Mouse (Mus musculus): Measurements from ENCODE around the gene Cdh24. TPM values are rescaled to one million over a fixed set of nuclear protein-coding genes. Genes with fewer than 3 reads are reported as not detected.
A peak's percentile ranks its signal among the peaks of the same experiment; 100 is the strongest.

The Cdh24 gene
- polyA plus RNA-seq, 2 experiments = 0.13 to 1.4 TPM

DNA sequence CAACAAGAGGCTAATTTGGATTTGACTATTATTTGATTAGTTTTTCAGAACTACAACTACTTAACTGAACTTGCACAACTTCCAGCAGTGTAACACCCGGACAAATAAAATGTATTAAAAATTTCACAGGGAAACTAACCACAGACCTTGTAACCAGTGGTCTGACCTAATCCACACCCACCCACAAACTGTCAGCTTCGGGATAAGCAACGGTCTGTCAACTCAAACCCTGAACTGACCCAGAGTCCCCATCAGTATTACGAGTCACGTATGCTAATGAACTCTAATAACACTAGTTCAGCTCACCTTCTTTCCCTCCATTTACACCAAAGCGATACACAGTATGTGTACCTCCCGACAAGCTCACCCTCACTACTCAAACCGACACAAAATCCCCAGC, 44.3 kb upstream of the Cdh24 start:
- no peaks in the 10 kb centered on the region for H3K9me3 ChIP-seq (ENCODE audit: control insufficient read depth, low read length)
- DNase-seq (ENCODE audit: low read depth in 3 of 3, low spot score in 3 of 3) (no peak), ATAC-seq (ENCODE audit: insufficient read depth) (peak; percentile 6; the same call in 1 of the 2 replicates)
- peaks cover 36% of the 10 kb centered on the region for H3K36me3 ChIP-seq (replicated peaks; ENCODE audit: control insufficient read depth, insufficient read depth, low read depth)
- H3K27me3 ChIP-seq (ENCODE audit: control insufficient read depth, insufficient read depth, low read length) = no peaks in the 10 kb centered on the region
- peak overlapping the region; percentile 89 for H3K27ac ChIP-seq
- peak overlapping the region; percentile 67 to 85 for H3K4me3 ChIP-seq (ENCODE audit: insufficient read depth in 1 of 2, low read depth in 2 of 2, low read length in 2 of 2)
- peak overlapping the region; percentile 96 for H3K4me2 ChIP-seq (ENCODE audit: low read depth)
- H3K9ac ChIP-seq (replicated peaks) = peak overlapping the region; percentile 90
- 1% methylated on average over 8 of the region's 8 CpGs for WGBS (ENCODE audit: insufficient replicate concordance)
- TF ChIP-seq CTCF (IDR thresholded peaks at IDR 0.05; ENCODE audit: low read depth) = no peak
- TF ChIP-seq EP300 (IDR thresholded peaks at IDR 0.05; ENCODE audit: low read depth) = no peak
- H3K4me1 ChIP-seq (replicated peaks; ENCODE audit: control insufficient read depth in 2 of 2, insufficient read depth in 2 of 2, low read length in 1 of 2) = peaks cover 10 to 16% of the 10 kb centered on the region in 2 experiments

DNA sequence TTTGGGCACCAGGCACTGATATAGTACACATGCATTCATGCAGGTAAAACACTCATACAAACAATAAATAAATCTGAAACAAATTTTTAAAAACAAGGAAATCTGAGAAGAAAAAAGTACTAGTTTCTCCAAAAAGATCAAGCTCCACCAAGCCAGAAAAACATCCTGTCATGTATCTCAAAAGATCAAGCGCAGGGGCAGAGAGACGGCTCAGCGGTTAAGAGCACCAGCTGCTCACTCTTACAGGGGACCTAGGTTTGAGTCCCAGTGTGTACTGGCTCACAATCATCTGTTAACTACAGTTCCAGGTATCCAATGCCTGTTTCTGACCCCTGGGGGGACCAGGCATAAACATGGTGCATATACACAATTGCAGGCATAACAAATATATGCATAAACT, 41.2 kb upstream of the Cdh24 start:
- no peak overlapping the region for H3K4me3 ChIP-seq (ENCODE audit: insufficient read depth in 1 of 2, low read depth in 2 of 2, low read length in 2 of 2)
- no peak overlapping the region for H3K27ac ChIP-seq
- WGBS (ENCODE audit: insufficient replicate concordance) = 76% methylated on average over 3 of the region's 3 CpGs
- no peak for DNase-seq (ENCODE audit: low read depth in 3 of 3, low spot score in 3 of 3)
- no peaks in the 10 kb centered on the region for H3K27me3 ChIP-seq (ENCODE audit: control insufficient read depth, insufficient read depth, low read length)
- peaks cover 2 to 8% of the 10 kb centered on the region in 2 experiments; a peak in 3 of 4 replicates for H3K4me1 ChIP-seq (replicated peaks; ENCODE audit: control insufficient read depth in 2 of 2, insufficient read depth in 2 of 2, low read length in 1 of 2)
- no peak overlapping the region for H3K4me2 ChIP-seq (ENCODE audit: low read depth)
- no peak overlapping the region for H3K9ac ChIP-seq (replicated peaks)
- no peaks in the 10 kb centered on the region for H3K9me3 ChIP-seq (ENCODE audit: control insufficient read depth, low read length)
- no peak for ATAC-seq (ENCODE audit: insufficient read depth)
- H3K36me3 ChIP-seq (replicated peaks; ENCODE audit: control insufficient read depth, insufficient read depth, low read depth) = peaks cover 47% of the 10 kb centered on the region
- no peak for TF ChIP-seq CTCF (IDR thresholded peaks at IDR 0.05; ENCODE audit: low read depth)
- TF ChIP-seq EP300 (IDR thresholded peaks at IDR 0.05; ENCODE audit: low read depth) = no peak

DNA sequence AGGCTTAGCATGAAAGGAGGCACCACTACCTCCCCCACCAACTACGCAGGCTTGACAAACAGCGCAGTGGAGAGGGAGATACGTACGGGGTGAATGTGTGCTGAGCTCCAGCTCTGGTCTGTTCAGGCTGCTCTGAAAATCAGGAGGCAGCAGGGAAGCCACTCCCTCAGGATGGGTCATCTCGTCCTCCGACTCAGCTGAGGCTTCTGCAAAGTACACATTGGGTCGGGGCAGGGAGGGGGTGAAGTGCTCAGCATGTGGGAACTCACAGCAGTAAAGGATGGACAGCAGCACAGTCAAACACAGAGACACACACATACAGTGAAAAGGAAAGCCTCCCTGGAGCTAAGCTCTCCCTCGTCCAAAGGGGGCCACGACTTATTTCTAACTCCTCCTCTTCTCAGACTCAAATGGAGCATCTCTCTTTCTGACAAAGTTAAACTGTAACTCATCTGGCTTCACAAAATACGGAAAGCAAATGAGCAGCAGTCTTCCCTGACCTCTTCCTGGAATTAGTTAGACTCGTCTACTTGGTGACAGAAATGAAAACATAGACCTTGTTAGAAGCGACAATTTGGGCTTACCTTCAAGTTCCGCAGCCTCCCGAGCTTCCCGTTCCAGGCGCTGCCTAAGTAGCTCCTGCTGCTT, 37.6 kb upstream of the Cdh24 start:
- ATAC-seq (ENCODE audit: insufficient read depth) = peak; percentile 43; the same call in 1 of the 2 replicates
- no peaks in the 10 kb centered on the region for H3K9me3 ChIP-seq (ENCODE audit: control insufficient read depth, low read length)
- H3K27me3 ChIP-seq (ENCODE audit: control insufficient read depth, insufficient read depth, low read length) = no peaks in the 10 kb centered on the region
- H3K4me2 ChIP-seq (ENCODE audit: low read depth) = peak overlapping the region; percentile 18; the same call in 1 of the 2 replicates
- 81% methylated on average over 16 of the region's 16 CpGs for WGBS (ENCODE audit: insufficient replicate concordance)
- H3K4me3 ChIP-seq (ENCODE audit: insufficient read depth in 1 of 2, low read depth in 2 of 2, low read length in 2 of 2) = no peak overlapping the region
- no peak overlapping the region for H3K9ac ChIP-seq (replicated peaks)
- TF ChIP-seq CTCF (IDR thresholded peaks at IDR 0.05; ENCODE audit: low read depth) (no peak), EP300 (IDR thresholded peaks at IDR 0.05; ENCODE audit: low read depth) (no peak)
- no peak overlapping the region for H3K27ac ChIP-seq
- no peak for DNase-seq (ENCODE audit: low read depth in 3 of 3, low spot score in 3 of 3)
- peaks cover 2 to 8% of the 10 kb centered on the region in 2 experiments; a peak in 3 of 4 replicates for H3K4me1 ChIP-seq (replicated peaks; ENCODE audit: control insufficient read depth in 2 of 2, insufficient read depth in 2 of 2, low read length in 1 of 2)
- H3K36me3 ChIP-seq (replicated peaks; ENCODE audit: control insufficient read depth, insufficient read depth, low read depth) = peaks cover 70% of the 10 kb centered on the region

DNA sequence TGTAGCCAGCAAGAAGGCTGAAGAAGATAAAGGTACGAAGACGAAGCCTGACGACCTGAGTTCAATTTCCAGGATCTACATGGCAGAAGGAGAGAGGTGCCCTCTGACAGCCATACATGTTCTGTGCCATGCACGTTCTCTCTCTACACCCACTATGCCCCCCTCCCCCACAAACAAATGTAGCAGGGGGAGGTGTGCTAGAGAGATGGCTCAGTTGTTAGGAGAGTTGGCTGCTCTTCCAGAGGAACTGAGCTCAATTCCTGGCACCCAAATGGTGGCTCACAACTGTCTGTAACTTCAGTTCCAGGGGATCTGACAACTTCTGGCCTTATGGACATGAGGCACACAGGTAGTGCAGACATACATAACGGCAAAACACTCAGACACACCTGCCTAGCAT, 35.1 kb upstream of the Cdh24 start:
- no peaks in the 10 kb centered on the region for H3K27me3 ChIP-seq (ENCODE audit: control insufficient read depth, insufficient read depth, low read length)
- no peak overlapping the region for H3K4me3 ChIP-seq (ENCODE audit: insufficient read depth in 1 of 2, low read depth in 2 of 2, low read length in 2 of 2)
- H3K4me1 ChIP-seq (replicated peaks; ENCODE audit: control insufficient read depth in 2 of 2, insufficient read depth in 2 of 2, low read length in 1 of 2) = no peaks in the 10 kb centered on the region
- TF ChIP-seq CTCF (IDR thresholded peaks at IDR 0.05; ENCODE audit: low read depth) (no peak), EP300 (IDR thresholded peaks at IDR 0.05; ENCODE audit: low read depth) (no peak)
- no peak for ATAC-seq (ENCODE audit: insufficient read depth)
- H3K9ac ChIP-seq (replicated peaks) = no peak overlapping the region
- no peak overlapping the region for H3K27ac ChIP-seq
- H3K36me3 ChIP-seq (replicated peaks; ENCODE audit: control insufficient read depth, insufficient read depth, low read depth) = peaks cover 67% of the 10 kb centered on the region
- H3K9me3 ChIP-seq (ENCODE audit: control insufficient read depth, low read length) = no peaks in the 10 kb centered on the region
- no peak for DNase-seq (ENCODE audit: low read depth in 3 of 3, low spot score in 3 of 3)
- no peak overlapping the region for H3K4me2 ChIP-seq (ENCODE audit: low read depth)
- WGBS (ENCODE audit: insufficient replicate concordance) = 79% methylated on average over 5 of the region's 5 CpGs

DNA sequence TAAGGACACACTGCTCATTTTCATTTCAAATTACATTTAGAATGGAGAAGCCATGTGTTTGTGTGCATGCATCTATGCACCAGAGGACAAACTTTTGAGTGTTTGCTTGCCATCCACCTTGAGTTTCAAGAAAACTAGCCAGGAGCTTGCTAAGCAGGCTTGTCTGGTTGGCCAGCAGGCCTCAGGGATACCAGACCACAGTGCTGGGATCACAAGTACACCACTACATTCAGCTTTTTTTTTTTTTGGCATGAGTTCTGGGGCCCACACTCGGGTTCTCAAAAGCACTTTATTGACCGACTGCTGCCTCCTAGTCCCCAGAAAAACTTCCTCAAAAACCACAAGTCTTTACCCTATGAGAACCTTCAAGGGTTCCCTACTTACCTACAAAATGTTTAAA, 33.2 kb upstream of the Cdh24 start:
- 52% methylated on average over 2 of the region's 2 CpGs for WGBS (ENCODE audit: insufficient replicate concordance)
- Histone ChIP-seq H3K27ac (no peak overlapping the region), H3K4me2 (ENCODE audit: low read depth) (no peak overlapping the region), H3K9me3 (ENCODE audit: control insufficient read depth, low read length) (no peaks in the 10 kb centered on the region), H3K4me3 (ENCODE audit: insufficient read depth in 1 of 2, low read depth in 2 of 2, low read length in 2 of 2) (no peak overlapping the region), H3K27me3 (ENCODE audit: control insufficient read depth, insufficient read depth, low read length) (no peaks in the 10 kb centered on the region), H3K9ac (replicated peaks) (no peak overlapping the region), H3K36me3 (replicated peaks; ENCODE audit: control insufficient read depth, insufficient read depth, low read depth) (peaks cover 59% of the 10 kb centered on the region), H3K4me1 (replicated peaks; ENCODE audit: control insufficient read depth in 2 of 2, insufficient read depth in 2 of 2, low read length in 1 of 2) (no peaks in the 10 kb centered on the region)
- ATAC-seq (ENCODE audit: insufficient read depth) (no peak), DNase-seq (ENCODE audit: low read depth in 3 of 3, low spot score in 3 of 3) (no peak)
- TF ChIP-seq CTCF (IDR thresholded peaks at IDR 0.05; ENCODE audit: low read depth) (no peak), EP300 (IDR thresholded peaks at IDR 0.05; ENCODE audit: low read depth) (no peak)
